Mouse (Mus musculus) limb, embryonic 11.5 days (tissue): ENCODE results near the gene Fam20b. TPM values are rescaled to one million over a fixed set of nuclear protein-coding genes. Genes with fewer than 3 reads are reported as not detected.

Experiments used
- ATAC-seq: fragments of 200-750 bp; cut with Nextera tagmentation; 2 replicates; pipeline ENCODE4 v1.8.0; 2017; ENCODE audit warnings: low read depth; ENCODE audit not compliant: insufficient number of reproducible peaks, low FRiP score, low TSS enrichment
- DNase-seq: peaks from one replicate; pipeline ENCODE4 v3.0.0-alpha.2; 2015; ENCODE audit warnings: low spot score
- H3K27ac ChIP-seq: fragments of 300-500 bp; sonication (generic); replicated peaks from 2 replicates; pipeline ENCODE4 v1.5.1; 2014; ENCODE audit warnings: low read depth, mild to moderate bottlenecking, low read length
- H3K27me3 ChIP-seq: fragments of 300-500 bp; sonication (generic); 2 replicates; pipeline ENCODE4 v1.6.1; 2014; ENCODE audit warnings: mild to moderate bottlenecking, low read length, mixed read lengths; ENCODE audit not compliant: control insufficient read depth, insufficient read depth
- H3K36me3 ChIP-seq: fragments of 300-500 bp; sonication (generic); 2 replicates; pipeline ENCODE4 v1.6.1; 2014; ENCODE audit warnings: mild to moderate bottlenecking, low read length, moderate library complexity, mixed read lengths; ENCODE audit not compliant: control insufficient read depth, insufficient read depth
- H3K4me1 ChIP-seq: fragments of 300-500 bp; sonication (generic); 2 replicates; pipeline ENCODE4 v1.6.1; 2014; ENCODE audit warnings: low read length, mixed read lengths; ENCODE audit not compliant: control insufficient read depth, insufficient read depth
- H3K4me2 ChIP-seq: fragments of 300-500 bp; sonication (generic); 2 replicates; pipeline ENCODE4 v1.6.1; 2014; ENCODE audit warnings: low read depth, mild to moderate bottlenecking, moderate library complexity; ENCODE audit not compliant: severe bottlenecking
- H3K4me3 ChIP-seq: fragments of 300-500 bp; sonication (generic); 2 replicates; pipeline ENCODE4 v1.5.1; 2014; ENCODE audit warnings: low read depth, low read length
- H3K9ac ChIP-seq: fragments of 300-500 bp; sonication (generic); 2 replicates; pipeline ENCODE4 v1.6.1; 2014; ENCODE audit warnings: mild to moderate bottlenecking, low read length
- H3K9me3 ChIP-seq: fragments of 300-500 bp; sonication (generic); 2 replicates; pipeline ENCODE4 v1.6.1; 2016; ENCODE audit warnings: low read length; ENCODE audit not compliant: control insufficient read depth
- WGBS: fragments of 180-500 bp; shearing (Covaris S2); extraction: QIAGEN DNeasy Blood & Tissue Kit; methylation state at CpG from one replicate; pipeline ENCODE4 v1.1.7; 2014; 5-methylcytosine and 5-hydroxymethylcytosine counted together
- polyA plus RNA-seq: library from polyadenylated mRNA; unstranded; fragments of >200 nt; fragmentation: Nextera tagmentation; extraction: Ambion mirVana; gene quantifications from 2 replicates; pipeline ENCODE4 v1.2.1, GENCODE M21; 2014

The Fam20b gene
- polyA plus RNA-seq, 1 experiment from 2014 or later = 21.3 TPM

- H3K9me3 ChIP-seq = no peaks in the 10 kb centered on the region
- no peak overlapping the region for H3K4me3 ChIP-seq
- H3K27ac ChIP-seq = no peak overlapping the region
- H3K4me2 ChIP-seq = no peak overlapping the region
- no peaks in the 10 kb centered on the region for H3K4me1 ChIP-seq
- DNase-seq = no peak
- no peak for ATAC-seq
- H3K36me3 ChIP-seq = 0 out of 2 replicates have a peak, but pooled peaks cover 5% of the 10 kb centered on the region
- WGBS = 90% methylated on average over 7 of the region's 7 CpGs
- H3K9ac ChIP-seq = no peak overlapping the region
- H3K27me3 ChIP-seq = no peaks in the 10 kb centered on the region
These were observed 16.7 kb downstream of the Fam20b start for GRCm38 (mm10) chr1:156702151-156702550.

GRCm38 (mm10) chr1:156686025-156686661 lies 32.7 kb downstream of the Fam20b start:
- H3K9ac ChIP-seq = no peak overlapping the region
- peaks cover 5% of the 10 kb centered on the region for H3K36me3 ChIP-seq
- H3K4me1 ChIP-seq = no peaks in the 10 kb centered on the region
- no peak overlapping the region for H3K27ac ChIP-seq
- no peaks in the 10 kb centered on the region for H3K9me3 ChIP-seq
- no peaks in the 10 kb centered on the region for H3K27me3 ChIP-seq
- 75% methylated on average over 7 of the region's 7 CpGs for WGBS
- no peak overlapping the region for H3K4me3 ChIP-seq
- DNase-seq (no peak), ATAC-seq (no peak)
- no peak overlapping the region for H3K4me2 ChIP-seq

- Histone ChIP-seq H3K27ac (no peak overlapping the region), H3K27me3 (no peaks in the 10 kb centered on the region), H3K4me2 (no peak overlapping the region), H3K9me3 (no peaks in the 10 kb centered on the region), H3K4me3 (no peak overlapping the region), H3K36me3 (0 out of 2 replicates have a peak, but pooled peaks cover 4% of the 10 kb centered on the region), H3K4me1 (no peaks in the 10 kb centered on the region), H3K9ac (no peak overlapping the region)
- WGBS = 90% methylated on average over 9 of the region's 9 CpGs
- no peak for DNase-seq
- ATAC-seq = no peak
These were observed 39.3 kb downstream of the Fam20b start for GRCm38 (mm10) chr1:156679599-156679998.

- 0 out of 2 replicates have a peak, but pooled peaks cover 3% of the 10 kb centered on the region for H3K27me3 ChIP-seq
- H3K9me3 ChIP-seq = no peaks in the 10 kb centered on the region
- H3K27ac ChIP-seq = no peak overlapping the region
- 0 out of 2 replicates have a peak, but pooled peaks cover 2% of the 10 kb centered on the region for H3K36me3 ChIP-seq
- no peak overlapping the region for H3K9ac ChIP-seq
- H3K4me1 ChIP-seq = 0 out of 2 replicates have a peak, but pooled peaks cover 4% of the 10 kb centered on the region
- H3K4me3 ChIP-seq = no peak overlapping the region
- no peak overlapping the region for H3K4me2 ChIP-seq
- ATAC-seq = no peak
- WGBS = 84% methylated on average over 3 of the region's 3 CpGs
- DNase-seq = no peak
These were observed 41.7 kb downstream of the Fam20b start for GRCm38 (mm10) chr1:156677230-156677629.

GRCm38 (mm10) chr1:156676596-156676995 lies 42.3 kb downstream of the Fam20b start:
- Histone ChIP-seq H3K27ac (no peak overlapping the region), H3K4me3 (no peak overlapping the region), H3K27me3 (0 out of 2 replicates have a peak, but pooled peaks cover 3% of the 10 kb centered on the region), H3K9ac (no peak overlapping the region), H3K36me3 (0 out of 2 replicates have a peak, but pooled peaks cover 2% of the 10 kb centered on the region), H3K9me3 (no peaks in the 10 kb centered on the region), H3K4me1 (0 out of 2 replicates have a peak, but pooled peaks cover 4% of the 10 kb centered on the region), H3K4me2 (no peak overlapping the region)
- no peak for ATAC-seq
- DNase-seq = no peak
- 92% methylated on average over 5 of the region's 5 CpGs for WGBS

GRCm38 (mm10) chr1:156676171-156676570 lies 42.7 kb downstream of the Fam20b start:
- Histone ChIP-seq H3K27ac (no peak overlapping the region), H3K27me3 (0 out of 2 replicates have a peak, but pooled peaks cover 3% of the 10 kb centered on the region), H3K4me3 (no peak overlapping the region), H3K9me3 (no peaks in the 10 kb centered on the region), H3K9ac (no peak overlapping the region), H3K4me1 (0 out of 2 replicates have a peak, but pooled peaks cover 4% of the 10 kb centered on the region), H3K4me2 (no peak overlapping the region), H3K36me3 (0 out of 2 replicates have a peak, but pooled peaks cover 2% of the 10 kb centered on the region)
- ATAC-seq = no peak
- WGBS = 39% methylated on average over 12 of the region's 12 CpGs
- DNase-seq = peak; percentile 81

GRCm38 (mm10) chr1:156674195-156675000 lies 44.5 kb downstream of the Fam20b start, which contains the start of gene Tor3a:
Gene Tor3a, minus strand, starts transcription at chr1:156674356.
- H3K27ac ChIP-seq = no peak within 1 kb of the TSS; the same call in 1 of the 2 replicates

GRCm38 (mm10) chr1:156673476-156674194 lies 45.3 kb downstream of the Fam20b start:
- no peak overlapping the region for H3K27ac ChIP-seq
- H3K4me2 ChIP-seq = peak overlapping the region; percentile 98
- DNase-seq = peak; percentile 56
- no peak for ATAC-seq
- 0 out of 2 replicates have a peak, but pooled peaks cover 3% of the 10 kb centered on the region for H3K27me3 ChIP-seq
- H3K4me3 ChIP-seq = peak overlapping the region; percentile 50
- H3K9ac ChIP-seq = peak overlapping the region; percentile 62
- H3K36me3 ChIP-seq = no peaks in the 10 kb centered on the region
- H3K4me1 ChIP-seq = peaks cover 4% of the 10 kb centered on the region; the same call in 1 of the 2 replicates
- no peaks in the 10 kb centered on the region for H3K9me3 ChIP-seq
- WGBS = 3% methylated on average over 29 of the region's 29 CpGs

More at GRCm38 (mm10) chr1:156674195-156675000, 44.5 kb downstream of the Fam20b start, which contains the start of gene Tor3a:
- no peaks in the 10 kb centered on the region for H3K36me3 ChIP-seq
- H3K4me1 ChIP-seq = 0 out of 2 replicates have a peak, but pooled peaks cover 4% of the 10 kb centered on the region
- ATAC-seq (0 out of 2 replicates have a peak, but pooled peaks have one; percentile 49), DNase-seq (peak; percentile 72)
- WGBS = 8% methylated on average over 37 of the region's 37 CpGs
- no peaks in the 10 kb centered on the region for H3K9me3 ChIP-seq
- peak within 1 kb of the TSS; percentile 50 for H3K4me3 ChIP-seq
- H3K27me3 ChIP-seq = 0 out of 2 replicates have a peak, but pooled peaks cover 3% of the 10 kb centered on the region
- H3K4me2 ChIP-seq = peak within 1 kb of the TSS; percentile 98
- peak within 1 kb of the TSS; percentile 62 for H3K9ac ChIP-seq
